Mouse (Mus musculus): Measurements from ENCODE around the gene Olfr1500. TPM values are rescaled to one million over a fixed set of nuclear protein-coding genes. Genes with fewer than 3 reads are reported as not detected.
"Not testable (repeated sequence)": the region's sequence is repeated elsewhere in the genome, so short reads cannot be mapped to it uniquely, and the experiment has no call there.

Gene Olfr1500
- total RNA-seq (2021) = not detected

DNA sequence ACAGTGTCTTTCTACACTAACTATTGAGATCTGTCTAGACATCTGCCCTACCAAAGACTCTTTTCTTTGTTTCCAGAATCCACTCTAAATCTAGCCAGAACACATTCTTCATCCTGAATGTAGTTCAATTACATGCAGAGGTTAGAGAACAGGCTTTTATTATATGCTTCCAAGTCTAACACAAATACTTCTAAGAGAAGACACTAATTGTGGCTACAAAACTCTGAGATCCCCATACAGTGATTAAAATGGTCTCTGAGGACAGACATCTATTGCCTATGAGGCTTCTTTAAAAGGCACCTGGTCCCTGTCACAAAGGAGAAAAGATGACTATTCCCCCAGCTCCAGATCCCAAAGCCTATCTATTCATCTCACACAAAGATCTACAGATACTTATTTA is at the start of gene Olfr1500:
Olfr1500 (minus strand) TSS at position 101 of the 400 bp plus-strand sequence.
- intact Hi-C loops (cut with DNase I) = no loop called here
- DNase-seq (ENCODE audit: low spot score in 2 of 2) = no peak

DNA sequence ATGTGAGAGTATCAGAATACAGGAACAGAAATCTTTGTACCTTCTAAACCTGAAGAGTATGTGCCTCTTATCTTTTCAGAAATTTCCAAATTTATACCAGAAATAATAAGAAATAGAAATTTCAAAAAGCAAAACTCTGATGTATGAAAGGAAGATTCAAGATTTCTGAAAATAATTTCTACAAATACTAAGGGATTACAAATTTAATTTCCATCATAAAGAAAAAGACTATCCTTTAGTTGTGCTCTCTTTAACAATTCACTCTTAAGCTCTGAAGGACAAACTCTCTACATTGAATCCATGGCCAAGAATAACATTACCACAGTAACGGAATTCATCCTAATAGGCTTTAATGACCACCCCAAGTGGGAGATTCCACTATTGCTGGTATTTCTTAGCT is 31.2 kb upstream of the Olfr1500 start, which contains the start of gene Olfr1502:
Olfr1502 (plus strand) TSS at position 301 of the 400 bp plus-strand sequence.
- intact Hi-C loops (cut with DNase I) = no loop called here
- no peak for DNase-seq (ENCODE audit: low spot score in 2 of 2)

DNA sequence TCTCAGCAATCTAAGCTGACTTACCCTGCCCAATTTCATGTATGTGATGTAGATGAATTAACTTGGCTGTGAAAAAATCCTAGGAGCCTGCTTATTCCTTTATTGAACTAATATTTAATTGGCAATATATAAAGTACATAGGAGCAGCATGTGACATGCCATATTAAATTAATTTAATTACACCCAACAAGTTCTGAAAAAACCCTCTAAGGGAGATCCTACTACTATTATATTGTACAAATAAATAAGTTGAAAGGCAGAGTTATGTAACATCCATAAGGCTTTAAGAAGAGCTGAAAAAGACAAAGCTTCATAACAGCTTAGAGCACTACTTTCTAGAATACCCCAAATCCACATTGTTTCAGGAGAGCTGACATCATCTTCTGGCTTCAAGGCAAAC is 20.3 kb upstream of the Olfr1500 start, which contains the start of gene Olfr1501:
Olfr1501 (minus strand) TSS at position 101 of the 400 bp plus-strand sequence.
- intact Hi-C loops (cut with DNase I); DNase-seq (ENCODE audit: low spot score in 2 of 2): not testable (repeated sequence)

DNA sequence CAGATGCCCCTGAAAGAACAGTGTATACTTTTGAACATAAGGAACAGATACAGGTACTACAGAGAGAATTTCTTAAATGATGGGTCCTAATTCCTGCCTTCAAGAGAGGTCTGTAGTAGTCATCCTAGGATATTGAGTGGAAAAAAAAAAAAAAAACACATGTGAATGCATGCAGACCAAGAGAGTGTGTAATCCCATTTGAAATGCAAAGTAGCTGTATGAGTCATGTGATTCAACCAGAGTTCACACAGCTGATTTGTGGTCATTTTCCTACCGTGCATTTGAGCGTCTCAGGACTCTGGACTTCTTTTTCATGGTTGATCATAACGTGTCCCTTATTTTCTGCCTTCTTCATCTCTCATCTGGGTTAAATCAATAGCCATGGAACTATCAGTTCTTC is 1.8 kb downstream of the Olfr1500 start:
- intact Hi-C loops (cut with DNase I) = no loop called here
- no peak for DNase-seq (ENCODE audit: low spot score in 2 of 2)

DNA sequence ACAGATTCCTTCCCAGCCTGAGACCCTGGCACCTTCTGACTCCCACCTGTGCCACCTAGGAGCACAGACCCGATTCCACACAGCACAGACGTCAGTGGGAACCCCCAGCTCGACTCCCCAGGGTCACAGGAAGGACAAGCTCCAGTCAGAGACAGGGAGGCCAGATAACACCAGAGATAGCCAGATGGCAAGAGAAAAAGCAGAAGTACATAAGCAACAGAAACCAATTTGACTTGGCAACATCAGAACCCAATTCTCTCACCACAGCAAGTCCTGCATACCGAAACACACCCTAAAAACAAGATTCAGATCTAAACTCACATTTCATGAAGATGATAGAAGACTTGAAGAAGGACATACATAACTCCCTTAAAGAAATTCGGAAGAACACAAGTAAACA is 9.4 kb downstream of the Olfr1500 start:
- DNase-seq (ENCODE audit: low spot score in 2 of 2) = no peak
- intact Hi-C loops (cut with DNase I) = no loop called here

DNA sequence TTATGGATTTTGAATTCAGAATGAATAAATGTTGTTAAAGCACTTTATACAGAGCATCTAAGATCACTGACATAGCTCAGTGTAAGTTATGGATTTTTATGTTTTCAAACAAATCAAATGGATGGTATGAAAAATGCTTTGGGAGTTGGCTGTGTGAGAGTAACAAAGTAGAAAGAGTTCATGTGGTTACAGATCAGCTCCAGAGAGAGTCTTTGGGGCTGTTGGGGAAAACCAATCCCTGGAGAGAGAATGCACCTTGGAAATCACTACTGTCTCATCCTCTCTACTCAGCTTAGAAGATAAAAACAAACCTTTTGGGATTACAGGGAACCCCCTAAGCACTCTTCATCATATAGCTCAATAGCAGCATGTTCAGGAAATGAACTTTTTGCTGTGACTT is 10.9 kb downstream of the Olfr1500 start, which contains the start of gene Olfr1499:
Olfr1499 (minus strand) TSS at position 101 of the 400 bp plus-strand sequence.
- DNase-seq (ENCODE audit: low spot score in 2 of 2) = no peak
- intact Hi-C loops (cut with DNase I) = no loop called here

DNA sequence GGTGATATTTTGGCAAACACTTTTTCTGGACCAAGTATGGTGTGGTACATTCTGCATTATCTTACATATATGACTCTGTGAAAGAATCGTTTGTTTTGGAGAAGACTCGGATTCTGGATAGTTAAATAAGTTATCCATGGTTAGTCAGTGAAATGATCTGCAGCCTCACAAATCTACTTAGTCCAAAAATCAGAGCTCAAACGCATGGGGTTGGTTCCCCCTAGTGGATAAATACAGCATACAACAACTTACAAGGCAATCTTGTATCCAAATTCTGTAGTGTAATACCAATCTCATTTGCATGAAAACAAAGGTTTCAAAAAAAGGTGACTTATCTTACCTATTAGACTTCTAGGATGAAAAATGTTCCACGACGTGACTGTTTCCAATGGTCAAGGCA is 11.5 kb downstream of the Olfr1500 start:
- no peak for DNase-seq (ENCODE audit: low spot score in 2 of 2)
- intact Hi-C loops (cut with DNase I) = no loop called here

DNA sequence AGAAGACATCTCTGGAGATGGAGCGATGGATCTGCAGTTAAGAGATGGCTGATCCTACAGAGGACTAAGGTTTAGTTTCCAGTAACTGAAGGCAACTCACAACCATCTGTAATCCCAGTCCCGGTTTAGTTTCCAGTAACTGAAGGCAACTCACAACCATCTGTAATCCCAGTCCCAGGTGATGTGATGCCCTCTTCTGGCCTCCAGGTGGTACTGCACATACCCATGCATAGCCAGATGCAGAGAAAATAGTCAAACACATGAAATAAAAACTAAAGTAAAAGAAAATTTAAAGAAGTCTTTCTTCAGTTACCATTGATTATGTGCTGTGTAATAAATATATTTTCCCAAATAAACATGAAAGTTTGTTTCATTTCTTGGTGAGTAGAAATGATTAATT is 17.5 kb downstream of the Olfr1500 start:
- DNase-seq (ENCODE audit: low spot score in 2 of 2) = no peak
- intact Hi-C loops (cut with DNase I) = no loop called here

DNA sequence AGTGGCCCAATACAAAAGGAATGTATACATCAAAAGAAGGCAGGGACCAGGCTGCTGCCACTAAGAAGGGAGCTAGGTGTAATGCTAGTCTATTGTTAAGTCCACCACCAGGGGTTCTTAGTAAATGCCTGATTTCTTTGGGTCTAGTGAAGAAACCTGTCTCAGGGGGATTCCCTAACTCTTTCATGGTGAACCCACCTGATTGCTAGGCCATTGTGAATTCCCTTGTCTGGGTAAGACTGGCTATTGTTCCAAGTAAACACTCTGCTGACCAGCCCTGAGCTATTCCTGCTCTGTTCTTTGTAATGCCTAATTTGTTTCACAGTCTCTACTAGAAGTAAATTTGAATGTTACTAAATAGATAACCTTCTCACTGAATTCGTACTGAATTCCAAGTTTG is 24.8 kb downstream of the Olfr1500 start:
- intact Hi-C loops (cut with DNase I); DNase-seq (ENCODE audit: low spot score in 2 of 2): not testable (repeated sequence)

DNA sequence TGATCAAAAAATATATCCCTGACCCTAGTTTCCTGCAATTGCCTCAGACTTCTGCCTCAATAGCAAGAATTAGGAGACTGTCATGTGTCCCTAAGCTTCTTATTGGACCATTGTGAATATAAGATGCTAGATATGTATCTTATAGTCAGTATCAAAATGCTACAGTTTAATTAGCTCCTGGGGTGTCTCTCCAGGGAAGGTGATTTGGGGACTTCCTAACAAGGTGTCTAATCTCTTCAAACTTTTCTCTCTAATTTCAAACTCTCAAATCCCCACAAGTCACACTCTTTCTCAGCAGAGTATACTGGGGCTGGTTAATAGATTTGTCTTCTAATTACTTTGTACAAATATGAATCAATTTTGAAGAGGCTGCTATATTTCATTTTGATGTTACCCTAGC is 32.2 kb downstream of the Olfr1500 start, which contains the start of gene Olfr1497:
Olfr1497 (minus strand) TSS at position 101 of the 400 bp plus-strand sequence.
- intact Hi-C loops (cut with DNase I) = no loop called here
- DNase-seq (ENCODE audit: low spot score in 2 of 2) = no peak

DNA sequence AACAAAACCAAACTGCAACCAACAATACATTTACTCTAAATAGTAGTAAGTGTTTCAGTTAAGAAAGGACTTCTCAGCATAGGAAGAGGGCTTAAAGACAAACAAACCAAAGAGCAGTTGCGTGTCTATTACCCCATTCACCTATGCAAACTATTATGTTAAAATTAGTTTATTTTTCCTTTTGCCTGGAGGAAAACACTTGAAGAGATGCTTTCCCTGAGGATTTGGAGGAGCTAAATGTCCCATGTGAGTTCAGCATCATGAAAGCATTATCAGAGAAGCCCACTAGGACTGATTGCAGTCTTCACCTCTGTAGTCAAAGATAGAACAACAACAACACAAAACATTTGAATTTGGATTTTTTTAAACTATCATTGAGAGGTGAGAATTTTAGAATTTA is 52.7 kb downstream of the Olfr1500 start, which contains the start of gene Olfr1496:
Olfr1496 (plus strand) TSS at position 301 of the 400 bp plus-strand sequence.
- intact Hi-C loops (cut with DNase I) = no loop called here
- no peak for DNase-seq (ENCODE audit: low spot score in 2 of 2)

Other genes starting within 250 kb of the Olfr1500 start
- gene Olfr1484, start 247.0 kb downstream of the Olfr1500 start, total RNA-seq (2021) = not detected
- gene Olfr1487, start 213.1 kb downstream of the Olfr1500 start, total RNA-seq (2021) = not detected
- gene Olfr1489, start 198.9 kb downstream of the Olfr1500 start, total RNA-seq (2021) = not detected
- gene Olfr1490, start 179.4 kb downstream of the Olfr1500 start, total RNA-seq (2021) = not detected
- not detected for gene Olfr1491, start 133.2 kb downstream of the Olfr1500 start, total RNA-seq (2021)
- gene Olfr1493-ps1, start 107.2 kb downstream of the Olfr1500 start, total RNA-seq (2021) = not detected
- gene Olfr1494, start 90.8 kb downstream of the Olfr1500 start, total RNA-seq (2021) = not detected
- not detected for gene Olfr1495, start 65.9 kb downstream of the Olfr1500 start, total RNA-seq (2021)
- not detected for gene Olfr1496, start 52.6 kb downstream of the Olfr1500 start, total RNA-seq (2021)
- gene Olfr1497, start 32.3 kb downstream of the Olfr1500 start, total RNA-seq (2021) = not detected
- not detected for gene Olfr1499, start 11.0 kb downstream of the Olfr1500 start, total RNA-seq (2021)
- not detected for gene Olfr1501, start 20.2 kb upstream of the Olfr1500 start, total RNA-seq (2021)
- not detected for gene Olfr1502, start 31.3 kb upstream of the Olfr1500 start, total RNA-seq (2021)
- not detected for gene Olfr1504, start 67.4 kb upstream of the Olfr1500 start, total RNA-seq (2021)
- gene Olfr1505, start 83.0 kb upstream of the Olfr1500 start, total RNA-seq (2021) = not detected